Mouse (Mus musculus): ENCODE data around the gene Tor4a.

Tor4a gene

DNA sequence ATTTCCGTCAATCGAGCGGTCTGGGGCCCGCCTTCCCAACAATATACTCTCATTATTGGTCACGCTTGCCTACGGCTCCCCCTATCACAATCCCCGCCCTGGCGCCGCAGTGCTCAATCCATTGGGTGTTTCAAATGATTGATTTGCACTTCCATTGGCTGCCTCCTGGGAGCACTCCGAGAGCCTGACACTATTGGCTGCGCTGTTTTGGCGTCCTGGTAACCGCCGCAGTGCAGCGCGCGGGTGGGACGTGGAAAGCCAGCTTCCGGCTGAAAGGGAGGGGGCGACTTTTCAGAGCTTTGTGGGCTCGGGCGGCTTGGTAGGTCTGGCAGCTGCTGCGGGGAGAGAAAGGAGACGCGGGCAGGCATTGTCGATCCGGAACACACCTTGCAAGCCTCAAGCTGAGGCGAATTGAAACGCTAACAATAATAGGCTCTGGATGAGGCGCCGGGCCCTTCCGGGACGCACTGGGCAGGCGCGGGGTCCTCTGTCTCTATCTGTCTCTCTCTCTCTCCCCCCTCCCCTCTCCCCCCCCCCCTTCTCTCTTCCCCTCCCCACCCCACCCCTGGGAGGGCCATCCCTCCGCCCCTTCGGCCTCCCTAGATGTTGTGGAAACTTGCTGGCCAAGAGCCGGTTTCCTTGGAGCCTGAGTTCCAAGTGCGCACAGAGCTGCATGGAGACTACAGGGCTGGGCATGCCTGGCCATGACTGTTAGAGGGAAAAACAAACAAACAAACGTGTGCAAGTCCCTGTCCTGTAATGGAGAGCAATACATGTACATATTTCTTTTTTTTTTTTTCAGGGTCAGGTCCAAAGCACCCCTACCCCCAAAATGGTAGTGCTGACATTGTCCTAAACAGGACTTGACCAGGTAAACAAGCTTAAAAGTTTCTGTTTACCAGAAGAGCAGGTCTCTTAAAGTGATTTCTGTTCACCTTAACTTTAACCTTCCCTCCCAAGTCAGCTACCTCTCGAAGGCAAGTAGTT, 28.4 kb upstream of the Tor4a start:
- peak; percentile 100 for DNase-seq

DNA sequence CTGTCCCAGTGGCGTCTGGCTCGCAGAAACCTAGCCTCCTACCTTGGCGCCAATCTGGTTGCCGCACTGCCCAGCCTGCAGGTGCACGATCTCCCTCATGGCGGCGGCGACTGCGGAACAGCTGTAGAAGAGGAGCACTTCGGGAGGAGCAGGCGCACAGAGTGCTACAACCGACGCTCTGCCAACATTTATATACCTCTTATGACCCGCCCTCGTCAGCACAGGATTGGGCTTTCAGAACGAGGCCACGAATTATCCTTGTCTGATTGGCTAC, 27.7 kb upstream of the Tor4a start, which contains the start of gene Tubb4b:
Gene Tubb4b (minus strand): TSS at position 211 of the 274 bp plus-strand sequence.
- DNase-seq: no peak

DNA sequence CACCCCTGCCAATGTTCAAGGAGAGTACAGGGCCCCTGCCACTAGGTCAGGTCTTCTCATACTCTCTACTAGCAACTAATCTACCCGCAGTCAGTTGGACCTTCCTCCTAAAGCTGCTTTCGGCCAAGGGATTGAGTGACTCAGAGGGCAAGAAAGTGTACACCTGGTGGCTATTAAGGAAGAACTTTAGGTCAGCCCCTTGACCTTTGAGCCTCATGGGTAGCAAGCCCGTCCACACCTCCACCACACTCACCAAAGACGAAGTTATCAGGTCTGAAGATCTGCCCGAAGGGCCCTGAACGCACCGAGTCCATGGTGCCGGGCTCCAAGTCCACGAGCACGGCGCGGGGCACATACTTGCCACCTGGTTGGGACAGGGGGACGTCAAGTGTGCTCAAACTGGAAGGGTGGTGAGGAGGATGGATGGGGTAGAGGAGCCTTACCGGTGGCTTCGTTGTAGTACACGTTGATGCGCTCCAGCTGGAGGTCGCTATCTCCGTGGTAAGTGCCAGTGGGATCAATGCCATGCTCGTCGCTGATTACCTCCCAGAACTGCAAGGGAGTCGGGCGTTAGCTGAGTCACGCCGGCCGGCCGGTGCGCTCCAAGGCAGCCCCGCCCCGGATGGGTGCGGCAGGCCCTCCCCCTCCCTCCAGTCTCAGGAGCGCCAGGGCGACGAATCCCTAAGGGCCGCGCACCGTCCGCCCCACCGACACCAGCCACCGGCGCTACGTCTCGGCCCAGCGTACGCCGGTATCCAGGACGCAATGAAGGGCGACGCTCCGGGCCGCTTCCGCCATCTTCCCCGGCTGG, 27.2 kb upstream of the Tor4a start:
- DNase-seq: peak; percentile 82

DNA sequence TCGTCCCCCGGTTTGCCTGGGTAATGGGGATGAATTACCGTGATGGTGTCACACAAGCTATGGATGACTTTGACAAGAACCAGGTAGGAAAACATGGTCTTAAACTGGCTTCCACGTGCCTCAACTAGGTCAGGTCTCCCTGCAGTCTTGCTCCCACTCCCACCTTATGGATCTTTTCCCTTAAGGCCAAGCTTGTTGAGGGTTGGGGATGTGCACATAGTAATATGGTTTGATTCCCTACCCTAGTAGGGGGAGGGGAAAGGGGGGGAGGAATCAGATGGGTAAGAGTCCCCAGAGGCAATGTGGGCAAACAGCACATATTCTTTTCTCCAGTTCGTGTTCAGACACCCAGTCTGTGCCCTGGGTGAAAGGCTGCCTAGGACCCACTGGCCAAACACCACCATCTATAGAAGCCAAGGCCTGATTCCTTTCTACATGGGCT, 24.7 kb upstream of the Tor4a start:
- no peak for DNase-seq

DNA sequence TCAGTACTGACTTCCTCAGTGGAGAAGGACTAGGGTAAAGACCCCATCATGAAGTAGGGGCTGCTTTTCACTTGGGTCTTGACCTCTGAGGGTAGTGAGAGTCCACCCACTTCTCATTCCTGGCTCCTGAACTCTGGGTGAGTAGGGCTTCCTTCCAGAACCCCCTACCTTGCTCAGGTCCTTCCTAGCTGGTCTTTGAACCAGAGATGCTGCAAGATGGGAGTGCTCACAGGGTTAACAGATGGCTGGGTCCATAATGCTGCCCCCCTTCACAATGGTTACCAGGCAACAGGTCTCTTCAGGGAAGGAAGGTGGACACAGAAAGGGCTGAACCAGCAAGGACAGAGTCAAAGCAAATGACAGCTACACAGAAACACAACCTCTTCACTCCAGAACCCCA, 21.8 kb upstream of the Tor4a start, which contains the start of gene Fam166a:
Gene Fam166a (plus strand): TSS at position 301 of the 400 bp plus-strand sequence.
- DNase-seq: no peak

DNA sequence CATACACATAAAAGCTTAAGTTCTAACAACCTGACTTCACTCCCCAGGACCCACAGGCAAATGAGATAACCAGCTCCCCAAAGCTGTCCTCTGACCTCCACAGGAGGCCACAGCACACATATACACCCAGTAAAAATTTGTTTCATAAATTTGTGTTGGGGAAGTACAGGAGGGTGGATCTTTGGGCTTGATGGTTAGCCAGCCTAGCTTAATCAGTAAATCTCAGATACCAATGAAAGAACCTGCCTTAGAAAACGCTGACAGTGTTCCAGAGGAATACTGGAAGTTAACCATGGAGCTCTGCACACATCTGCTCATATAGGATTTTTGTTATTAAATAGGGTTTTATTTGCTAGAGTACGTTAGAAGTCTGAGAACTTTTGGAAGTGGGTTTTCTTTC, 21.0 kb upstream of the Tor4a start:
- no peak for DNase-seq

DNA sequence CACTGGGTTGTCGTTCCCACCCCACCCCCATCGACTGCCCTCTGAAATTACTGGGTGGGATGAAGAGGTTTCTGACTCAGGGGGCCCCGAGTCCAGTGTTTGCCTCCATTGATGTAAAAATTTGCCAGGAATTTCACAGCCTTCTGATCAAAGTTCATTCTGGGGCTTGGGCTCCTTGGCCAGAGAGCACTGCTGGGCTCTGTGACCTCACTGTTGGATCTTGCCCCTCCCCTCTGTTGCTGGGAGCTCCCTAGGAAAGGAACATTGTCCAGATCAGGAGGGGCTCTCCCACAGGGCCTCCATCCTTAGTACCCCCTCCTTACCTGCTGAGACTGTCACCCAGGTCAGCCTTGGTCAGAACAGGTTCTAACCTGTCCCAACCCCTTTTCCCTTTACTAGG, 17.8 kb upstream of the Tor4a start, which contains the start of gene Stpg3:
Gene Stpg3 (minus strand): TSS at position 194 of the 400 bp plus-strand sequence.
- DNase-seq: no peak

DNA sequence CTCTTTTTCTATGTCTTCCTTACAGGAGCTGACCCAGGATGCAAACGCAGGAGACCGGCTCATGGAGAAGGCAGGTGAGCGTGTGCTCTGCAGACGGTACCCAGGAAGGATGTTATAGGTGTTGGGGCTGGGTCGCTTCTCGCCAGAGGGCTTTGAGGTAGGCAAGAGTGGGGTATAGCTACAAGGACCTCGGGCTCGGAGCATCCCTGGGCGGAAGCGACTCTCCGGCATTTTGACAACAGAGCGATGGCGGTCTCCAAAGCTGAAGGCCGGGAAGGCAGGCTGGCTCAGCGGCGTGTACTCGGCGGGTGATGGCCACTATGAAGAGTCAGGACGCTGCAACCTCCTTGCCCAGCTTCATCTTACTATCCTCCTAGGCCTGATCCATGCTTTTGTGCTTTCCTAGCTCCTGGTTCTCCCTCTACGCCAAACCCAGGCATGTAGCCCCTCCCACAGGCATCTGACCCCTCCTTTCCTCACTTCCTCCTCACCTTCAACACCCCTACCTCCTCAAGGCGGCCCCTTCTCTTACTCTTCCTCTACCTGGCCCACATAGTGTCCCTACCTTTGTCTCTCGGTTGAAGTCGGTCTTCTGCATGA, 16.7 kb upstream of the Tor4a start:
- no peak for DNase-seq

DNA sequence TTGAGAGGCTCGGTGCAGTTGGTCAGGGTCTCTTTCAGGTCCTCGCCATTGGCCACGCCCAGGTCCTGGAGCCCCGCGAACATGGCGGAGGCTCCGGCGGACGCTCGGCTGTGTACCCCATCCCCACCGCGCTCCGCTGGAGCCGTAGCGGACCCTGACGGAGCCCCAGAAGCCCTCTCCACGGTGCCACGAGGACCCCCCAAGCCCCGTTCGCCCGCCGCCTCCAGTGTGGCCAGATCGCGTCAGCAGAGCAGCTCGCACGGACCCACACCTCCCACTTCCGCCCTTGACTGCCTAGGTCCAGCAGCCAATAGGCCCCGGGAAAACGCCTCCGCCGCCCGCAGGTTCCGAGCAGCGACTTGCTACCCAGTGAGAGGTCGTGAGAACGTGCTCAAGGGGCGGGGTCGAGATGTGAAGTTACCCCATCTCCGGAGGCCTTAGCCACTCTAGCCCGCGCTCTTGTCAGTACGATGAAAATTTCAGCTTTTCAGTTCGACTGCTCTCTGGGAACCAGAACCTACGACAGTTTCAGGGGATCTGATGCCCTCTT, 14.5 kb upstream of the Tor4a start, which contains the start of gene Nelfb:
Gene Nelfb (minus strand): TSS at position 369 of the 550 bp plus-strand sequence.
- peak; percentile 85 for DNase-seq

DNA sequence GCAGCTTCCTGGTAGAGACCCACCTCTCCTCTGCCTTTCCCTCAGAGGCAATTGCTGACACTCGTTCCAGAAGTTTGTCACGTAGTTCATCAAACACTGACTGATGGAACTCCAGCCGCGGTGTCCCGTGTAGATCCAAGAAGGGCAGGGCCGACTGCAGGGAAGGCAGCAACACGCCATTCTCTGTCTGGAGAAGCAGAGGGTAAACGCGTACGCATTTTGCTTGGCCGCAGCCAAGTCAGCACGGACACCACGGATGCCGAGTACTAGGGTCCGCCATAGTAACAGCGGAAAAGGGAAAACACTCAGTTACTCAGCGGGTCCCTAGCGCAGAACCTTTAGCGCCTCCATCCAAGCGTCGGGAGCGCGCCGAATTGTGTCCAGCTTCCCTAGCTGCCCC, 14.0 kb upstream of the Tor4a start:
- DNase-seq: no peak

DNA sequence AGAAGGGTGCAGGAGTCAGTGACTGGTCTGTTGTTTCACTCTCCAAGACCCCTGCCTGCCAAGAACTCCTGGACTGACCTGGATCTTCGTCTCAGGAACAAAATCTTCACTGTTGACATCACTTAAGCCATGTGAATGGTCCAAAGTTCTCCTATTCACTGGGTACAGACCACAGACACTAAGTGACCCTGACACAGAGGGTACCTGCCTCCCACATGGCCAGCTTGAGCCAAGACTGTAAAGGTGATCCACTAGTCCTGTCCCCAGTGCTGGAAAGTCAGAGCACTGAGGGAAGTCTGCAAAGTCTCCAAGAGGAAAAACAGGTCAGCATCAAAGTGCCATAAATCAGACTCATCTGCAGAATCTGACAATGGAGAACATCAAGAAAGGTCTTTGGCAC, 10.9 kb upstream of the Tor4a start:
- DNase-seq: no peak

DNA sequence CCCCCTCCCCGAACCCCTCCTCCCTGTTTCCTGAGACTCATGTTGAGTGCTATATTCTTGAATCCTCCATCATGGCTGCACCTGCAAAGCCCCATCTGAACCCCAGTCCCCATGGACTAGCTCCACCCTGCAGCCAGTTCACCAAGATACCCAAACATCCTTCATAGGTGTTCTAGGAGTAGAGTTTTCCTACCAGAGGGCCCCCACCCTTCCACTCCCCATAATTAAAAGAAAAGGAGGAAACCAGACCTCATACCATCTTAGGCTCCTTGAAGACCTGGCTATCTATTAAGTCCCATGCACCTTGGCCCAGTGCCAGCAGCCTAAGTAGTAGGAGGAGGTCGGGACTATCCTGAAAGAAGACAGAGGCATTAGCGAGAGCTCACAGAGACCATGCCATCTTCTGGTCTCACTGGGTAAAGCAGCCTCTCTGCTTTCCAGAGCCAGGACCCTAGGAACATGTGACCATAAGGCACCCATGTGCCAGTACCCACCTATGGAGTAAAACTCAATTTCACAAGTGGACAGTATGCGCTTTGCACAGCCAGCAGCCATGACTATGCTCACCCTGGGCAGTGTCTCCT, 7.0 kb upstream of the Tor4a start:
- DNase-seq: no peak

DNA sequence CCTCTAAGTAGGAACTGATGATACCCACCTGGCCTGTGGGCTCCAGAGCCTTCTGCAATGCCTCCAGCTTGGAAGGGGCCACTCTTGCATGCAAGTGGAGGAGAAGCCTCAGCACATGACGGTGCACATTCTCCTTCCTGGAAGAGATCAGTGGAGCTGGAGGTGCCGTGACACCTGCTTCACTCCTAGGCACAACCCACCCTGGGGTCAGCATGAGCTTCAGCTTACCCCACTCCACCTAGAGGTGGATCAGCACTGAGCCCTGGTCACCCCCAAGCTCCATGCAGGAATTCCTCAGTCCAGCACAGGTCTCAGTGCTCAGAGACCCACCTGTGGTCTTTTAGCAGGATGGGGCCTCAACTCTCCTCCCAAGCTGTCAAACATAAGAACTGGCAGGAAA, 3.9 kb upstream of the Tor4a start:
- DNase-seq: no peak

DNA sequence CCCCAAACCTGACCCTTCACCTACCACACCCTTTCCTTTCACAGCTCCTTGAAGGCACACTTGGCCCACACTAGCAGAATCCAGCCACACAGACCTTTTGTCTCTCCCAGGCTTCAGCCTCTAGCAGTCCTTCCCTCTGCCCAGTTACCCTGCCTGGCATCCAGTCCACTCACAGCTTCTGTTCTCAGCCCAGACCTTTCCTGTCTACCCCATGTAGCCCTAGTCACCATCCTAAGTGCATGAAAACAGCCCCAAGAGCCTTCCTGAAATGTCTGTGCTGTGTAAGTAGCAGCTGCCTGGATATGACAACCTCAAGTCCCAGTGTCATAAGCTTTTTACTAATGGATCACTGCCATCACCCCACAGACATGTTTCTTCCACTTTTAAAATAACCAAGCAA, 1.3 kb upstream of the Tor4a start:
- no peak for DNase-seq

DNA sequence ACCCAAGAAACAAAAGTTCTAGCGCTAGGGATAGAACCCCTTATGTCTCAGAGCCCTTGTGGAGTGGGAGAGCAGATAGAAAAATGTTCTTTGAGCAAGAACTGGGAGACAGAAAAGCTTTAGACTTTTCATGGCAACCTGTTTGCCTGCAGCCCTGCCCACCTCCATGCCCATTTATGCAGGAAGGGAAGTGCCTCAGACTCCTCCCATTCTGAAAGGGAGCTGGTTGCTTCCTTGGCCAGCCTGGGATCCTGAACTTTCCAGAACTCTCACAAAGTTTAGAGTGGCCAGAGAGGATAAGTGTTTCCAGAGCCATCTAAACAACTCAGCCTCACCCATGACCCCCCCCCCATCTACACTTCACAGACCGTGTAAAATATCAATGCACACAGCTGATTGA, 505 bp upstream of the Tor4a start:
- no peak for DNase-seq

DNA sequence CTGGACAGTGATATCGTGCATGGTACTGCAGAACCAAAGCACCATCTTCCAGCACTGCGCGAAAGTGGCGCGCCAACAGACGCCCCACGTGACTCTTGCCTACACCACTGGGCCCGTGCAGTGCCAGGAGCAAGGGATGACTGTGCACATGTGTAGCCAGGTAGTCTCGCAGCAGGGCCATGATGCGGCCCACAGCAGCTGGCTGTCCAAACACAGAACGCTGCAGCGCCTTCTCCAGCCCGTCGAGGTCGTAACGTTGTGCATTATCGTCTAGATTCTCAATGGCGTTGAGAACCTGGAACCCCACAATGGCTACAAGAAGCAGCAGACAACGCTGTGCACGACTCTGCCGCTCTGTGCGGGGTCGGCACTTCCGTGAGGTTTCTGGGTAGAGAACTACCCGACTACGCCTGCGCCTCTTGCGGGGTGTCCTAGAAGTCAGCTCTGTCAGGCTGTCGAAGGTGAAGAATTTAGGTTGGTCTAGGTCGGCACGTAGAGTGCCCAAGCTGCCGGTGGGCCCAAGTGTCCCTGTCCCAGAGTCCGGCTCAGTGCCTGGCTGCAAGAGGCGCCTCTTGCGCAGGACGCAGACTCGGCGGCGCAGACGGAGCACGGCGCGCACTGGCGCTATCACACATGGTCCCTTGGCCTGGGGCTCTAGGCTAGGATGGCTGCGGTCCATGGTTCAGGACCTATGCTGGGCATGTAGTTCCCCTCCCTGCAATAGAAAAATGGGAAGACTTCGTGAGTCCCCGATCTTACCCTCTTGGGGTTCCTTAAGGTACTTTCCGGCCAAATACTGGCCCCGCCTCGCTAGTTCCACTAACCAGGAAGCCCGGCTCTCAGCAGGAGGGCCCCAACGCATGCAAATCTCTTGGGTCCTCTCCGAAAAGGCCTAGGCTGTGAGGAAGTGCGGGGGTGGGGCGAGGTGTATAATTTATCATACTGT, 1.2 kb downstream of the Tor4a start:
- DNase-seq: no peak

DNA sequence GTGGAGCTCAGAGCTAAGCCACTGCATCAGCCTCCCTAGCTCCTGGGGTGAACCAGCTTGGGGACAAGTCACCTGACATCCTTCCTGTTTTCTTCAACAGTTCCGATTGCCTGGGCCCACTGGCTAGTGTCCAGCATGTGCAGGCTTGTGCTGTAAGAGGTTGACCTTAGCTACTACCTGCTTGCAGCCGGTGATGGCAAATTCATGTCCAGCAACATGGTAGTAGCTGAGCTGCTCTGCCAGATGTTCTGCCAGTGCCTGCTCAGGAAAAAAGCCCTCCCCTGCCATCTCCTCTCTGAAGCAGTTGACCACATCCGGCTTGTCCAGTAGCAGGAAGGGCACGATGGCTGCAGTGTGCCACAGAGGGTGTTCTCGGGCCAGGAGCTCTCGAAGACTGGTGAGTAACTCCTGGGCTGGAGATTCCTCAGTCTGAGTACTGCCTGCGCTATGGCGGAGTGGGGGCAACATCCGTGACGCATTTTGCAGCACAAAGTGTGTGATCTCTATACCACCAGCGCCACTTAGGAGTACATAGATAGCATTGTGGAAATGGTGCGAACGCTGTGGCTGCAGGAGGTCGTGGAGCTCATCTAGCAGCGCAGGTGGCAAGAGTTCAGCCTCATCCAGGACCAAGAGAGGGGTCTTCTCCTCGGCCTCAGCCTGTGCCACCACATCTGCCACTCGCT, 2.1 kb downstream of the Tor4a start:
- DNase-seq: no peak

DNA sequence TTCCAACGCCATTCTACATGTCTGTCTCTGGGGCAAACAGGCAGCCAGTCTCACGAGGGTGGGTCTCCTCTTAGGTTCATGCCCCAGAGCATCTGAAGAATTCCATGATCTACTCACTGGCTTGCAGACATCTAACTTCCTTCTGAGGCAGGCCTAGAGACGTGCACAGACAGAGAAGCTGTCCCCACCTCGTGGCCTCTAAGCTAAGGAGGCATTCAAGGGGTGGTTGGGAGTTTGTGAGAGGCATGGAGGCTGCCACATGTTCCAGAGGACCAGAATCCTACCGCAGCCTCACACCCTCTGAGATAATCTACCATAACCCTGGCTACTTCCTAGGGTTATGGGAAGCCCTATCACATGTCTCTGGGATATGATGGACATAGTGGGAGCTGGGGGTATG, 2.7 kb downstream of the Tor4a start:
- no peak for DNase-seq

DNA sequence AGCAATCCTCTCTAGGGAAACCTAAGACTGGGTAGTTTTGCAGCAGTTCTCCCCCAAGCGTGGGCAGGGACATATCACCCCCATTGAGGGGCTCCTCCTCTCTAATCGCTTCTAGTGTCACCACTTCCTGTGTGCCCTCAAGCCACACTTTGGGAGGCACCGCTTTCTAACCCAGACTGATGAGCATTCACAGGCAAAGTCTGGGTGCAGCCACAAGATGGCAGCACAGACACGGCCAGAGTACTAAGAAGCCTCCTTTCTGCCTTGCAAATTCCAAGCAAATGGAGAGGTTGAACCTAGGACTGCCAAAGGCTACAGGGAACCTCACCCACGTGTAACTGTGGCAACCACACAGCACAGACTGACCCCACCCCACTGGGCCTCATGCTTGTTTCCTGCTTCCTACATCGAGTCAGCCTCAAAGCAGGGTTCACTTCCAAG, 3.3 kb downstream of the Tor4a start:
- peak; percentile 82 for DNase-seq

DNA sequence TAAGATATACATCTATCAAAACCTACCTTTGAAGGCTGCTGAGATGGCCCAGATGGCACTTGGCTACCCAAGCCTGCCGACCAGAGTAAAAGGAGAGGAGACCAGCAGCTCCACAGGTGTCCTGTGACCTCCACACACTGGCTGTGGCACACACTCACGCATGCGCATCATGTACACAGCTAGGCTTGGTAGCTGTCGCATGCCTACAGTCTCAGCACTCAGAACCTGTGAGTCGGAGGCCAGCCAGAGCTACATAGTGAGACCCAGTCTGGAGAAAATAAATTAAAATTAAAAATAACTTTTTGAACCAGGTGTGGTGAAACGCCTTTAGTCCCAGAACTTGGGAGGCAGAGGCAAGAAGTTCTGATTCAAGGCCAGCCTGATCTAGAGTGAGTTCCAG, 8.8 kb downstream of the Tor4a start:
- no peak for DNase-seq

DNA sequence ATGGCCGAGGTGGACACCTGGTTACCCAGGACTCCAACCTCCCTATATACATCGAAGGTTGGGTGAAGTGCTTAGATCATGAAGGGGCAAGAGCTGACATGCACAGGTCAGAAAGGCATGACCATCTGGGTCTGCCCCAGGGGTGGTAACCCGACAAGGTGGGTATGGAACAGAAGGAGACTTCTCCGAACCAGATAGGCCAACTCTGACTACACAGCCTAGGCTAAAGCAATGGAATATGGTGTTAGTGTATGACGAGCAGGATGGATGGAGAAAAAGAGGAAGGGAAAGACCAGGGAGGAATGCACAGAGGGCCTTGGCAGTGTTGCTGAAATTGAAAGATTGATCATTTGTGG, 10.1 kb downstream of the Tor4a start:
- no peak for DNase-seq

All from right cerebral cortex, adult 18-20 months (tissue).